Mouse (Mus musculus): ENCODE data around the gene Cdc42bpb. TPM values are rescaled to one million over a fixed set of nuclear protein-coding genes. Genes with fewer than 3 reads are reported as not detected.
A peak's percentile ranks its signal among the peaks of the same experiment; 100 is the strongest.

Cdc42bpb gene
- polyA plus RNA-seq, 1 experiment from 2014 or later, result 20.1 TPM

GRCm38 (mm10) chr12:111385883-111386641, 8.5 kb upstream of the Cdc42bpb start:
- Histone ChIP-seq H3K36me3 (no peaks in the 10 kb centered on the region), H3K27ac (peak overlapping the region; percentile 75), H3K4me2 (0 out of 2 replicates have a peak overlapping the region, but pooled peaks have one; percentile 10), H3K4me3 (no peak overlapping the region), H3K9ac (no peak overlapping the region), H3K9me3 (replicated peaks) (no peaks in the 10 kb centered on the region), H3K27me3 (no peaks in the 10 kb centered on the region), H3K4me1 (replicated peaks) (peaks cover 15% of the 10 kb centered on the region)
- ATAC-seq (replicated peaks; ENCODE audit: insufficient number of reproducible peaks, insufficient read depth, low FRiP score, low read depth), result no peak
- WGBS, result 69% methylated on average over 13 of the region's 13 CpGs

GRCm38 (mm10) chr12:111378812-111379211, 1.3 kb upstream of the Cdc42bpb start:
- ATAC-seq (replicated peaks; ENCODE audit: insufficient number of reproducible peaks, insufficient read depth, low FRiP score, low read depth), result no peak
- H3K4me2 ChIP-seq, result peak overlapping the region; percentile 89
- peaks cover 34% of the 10 kb centered on the region for H3K4me1 ChIP-seq (replicated peaks)
- no peaks in the 10 kb centered on the region for H3K9me3 ChIP-seq (replicated peaks)
- 0 out of 2 replicates have a peak, but pooled peaks cover 2% of the 10 kb centered on the region for H3K27me3 ChIP-seq
- H3K4me3 ChIP-seq, result 0 out of 2 replicates have a peak overlapping the region, but pooled peaks have one; percentile 95
- H3K27ac ChIP-seq, result peak overlapping the region; percentile 3; the same call in 1 of the 2 replicates
- 73% methylated on average over 12 of the region's 12 CpGs for WGBS
- no peak overlapping the region for H3K9ac ChIP-seq
- no peaks in the 10 kb centered on the region for H3K36me3 ChIP-seq

GRCm38 (mm10) chr12:111377986-111378490, 520 bp upstream of the Cdc42bpb start:
- peak; percentile 50 for ATAC-seq (replicated peaks; ENCODE audit: insufficient number of reproducible peaks, insufficient read depth, low FRiP score, low read depth)
- 0 out of 2 replicates have a peak, but pooled peaks cover 2% of the 10 kb centered on the region for H3K27me3 ChIP-seq
- H3K9me3 ChIP-seq (replicated peaks), result no peaks in the 10 kb centered on the region
- H3K4me3 ChIP-seq, result peak overlapping the region; percentile 95
- under 1% methylated on average over 32 of the region's 32 CpGs for WGBS
- H3K4me1 ChIP-seq (replicated peaks), result peaks cover 39% of the 10 kb centered on the region
- H3K9ac ChIP-seq, result peak overlapping the region; percentile 97
- H3K27ac ChIP-seq, result peak overlapping the region; percentile 97
- peak overlapping the region; percentile 89 for H3K4me2 ChIP-seq
- no peaks in the 10 kb centered on the region for H3K36me3 ChIP-seq

- peak overlapping the region; percentile 95 for H3K4me3 ChIP-seq
- no peaks in the 10 kb centered on the region for H3K9me3 ChIP-seq (replicated peaks)
- H3K4me1 ChIP-seq (replicated peaks), result peaks cover 41% of the 10 kb centered on the region
- no peaks in the 10 kb centered on the region for H3K36me3 ChIP-seq
- H3K27ac ChIP-seq, result peak overlapping the region; percentile 97
- H3K4me2 ChIP-seq, result peak overlapping the region; percentile 89
- peak; percentile 32 for ATAC-seq (replicated peaks; ENCODE audit: insufficient number of reproducible peaks, insufficient read depth, low FRiP score, low read depth)
- H3K9ac ChIP-seq, result peak overlapping the region; percentile 97
- WGBS, result under 1% methylated on average over 49 of the region's 49 CpGs
- H3K27me3 ChIP-seq, result 0 out of 2 replicates have a peak, but pooled peaks cover 2% of the 10 kb centered on the region
Measured at GRCm38 (mm10) chr12:111376826-111377331, 639 bp downstream of the Cdc42bpb start.

DNA sequence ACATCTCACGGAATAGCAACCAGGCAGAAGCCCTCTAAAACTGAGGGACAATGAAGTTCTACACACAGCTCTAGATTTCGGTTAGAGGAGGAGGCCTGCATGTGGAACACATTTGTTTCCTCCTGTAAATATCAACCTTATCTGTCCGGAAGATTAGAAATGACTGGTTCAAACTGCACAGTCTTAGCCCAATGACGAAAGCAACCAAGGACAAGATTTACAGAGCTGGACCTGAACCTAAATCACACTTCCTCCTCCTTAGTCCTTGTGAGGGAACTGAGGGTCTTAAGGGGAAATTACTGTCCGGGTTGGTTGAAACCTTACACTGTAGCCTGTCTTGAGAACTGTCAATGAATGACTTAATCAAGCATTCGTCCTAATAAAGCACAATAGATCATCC, 1.5 kb downstream of the Cdc42bpb start:
- ATAC-seq (replicated peaks; ENCODE audit: insufficient number of reproducible peaks, insufficient read depth, low FRiP score, low read depth), result no peak
- 9% methylated on average over 6 of the region's 6 CpGs for WGBS
- no peaks in the 10 kb centered on the region for H3K9me3 ChIP-seq (replicated peaks)
- H3K4me2 ChIP-seq, result peak overlapping the region; percentile 89
- H3K4me3 ChIP-seq, result peak overlapping the region; percentile 95
- peaks cover 42% of the 10 kb centered on the region for H3K4me1 ChIP-seq (replicated peaks)
- H3K27ac ChIP-seq, result peak overlapping the region; percentile 97
- 0 out of 2 replicates have a peak, but pooled peaks cover 2% of the 10 kb centered on the region for H3K27me3 ChIP-seq
- no peaks in the 10 kb centered on the region for H3K36me3 ChIP-seq
- peak overlapping the region; percentile 97 for H3K9ac ChIP-seq

- peak overlapping the region; percentile 97 for H3K9ac ChIP-seq
- 41% methylated on average over 12 of the region's 12 CpGs for WGBS
Measured at GRCm38 (mm10) chr12:111375559-111375958, 2.0 kb downstream of the Cdc42bpb start.

DNA sequence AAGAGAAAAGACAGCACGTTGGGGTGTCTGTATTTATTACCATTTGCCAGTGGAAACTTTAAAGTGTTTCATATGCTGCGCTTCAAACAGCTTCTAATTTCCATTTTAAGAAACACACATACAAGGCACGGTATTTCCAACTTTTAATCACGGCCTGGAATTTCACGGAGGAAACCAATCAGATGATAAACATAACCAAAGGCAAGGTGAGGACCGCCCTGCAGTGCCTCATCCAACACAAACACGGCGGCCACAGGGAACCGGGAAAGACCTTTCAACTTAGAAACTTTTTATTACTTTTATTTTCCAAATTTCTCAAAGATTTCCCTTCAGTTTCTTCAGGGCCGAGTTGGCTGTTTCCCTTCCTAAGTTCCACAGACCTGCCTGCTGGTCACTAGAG, 2.8 kb downstream of the Cdc42bpb start:
- H3K9me3 ChIP-seq (replicated peaks), result no peaks in the 10 kb centered on the region
- H3K27ac ChIP-seq, result peak overlapping the region; percentile 28; the same call in 1 of the 2 replicates
- H3K4me3 ChIP-seq, result peak overlapping the region; percentile 95
- 37% methylated on average over 10 of the region's 10 CpGs for WGBS
- H3K9ac ChIP-seq, result no peak overlapping the region
- ATAC-seq (replicated peaks; ENCODE audit: insufficient number of reproducible peaks, insufficient read depth, low FRiP score, low read depth), result no peak
- no peaks in the 10 kb centered on the region for H3K36me3 ChIP-seq
- peak overlapping the region; percentile 89 for H3K4me2 ChIP-seq
- 0 out of 2 replicates have a peak, but pooled peaks cover 2% of the 10 kb centered on the region for H3K27me3 ChIP-seq
- H3K4me1 ChIP-seq (replicated peaks), result peaks cover 52% of the 10 kb centered on the region

More at GRCm38 (mm10) chr12:111375559-111375958, 2.0 kb downstream of the Cdc42bpb start:
- no peak for ATAC-seq (replicated peaks; ENCODE audit: insufficient number of reproducible peaks, insufficient read depth, low FRiP score, low read depth)
- H3K4me2 ChIP-seq, result peak overlapping the region; percentile 89
- no peaks in the 10 kb centered on the region for H3K9me3 ChIP-seq (replicated peaks)
- peaks cover 47% of the 10 kb centered on the region for H3K4me1 ChIP-seq (replicated peaks)
- 0 out of 2 replicates have a peak, but pooled peaks cover 2% of the 10 kb centered on the region for H3K27me3 ChIP-seq
- peak overlapping the region; percentile 95 for H3K4me3 ChIP-seq
- H3K27ac ChIP-seq, result peak overlapping the region; percentile 97
- H3K36me3 ChIP-seq, result no peaks in the 10 kb centered on the region

- no peak overlapping the region for H3K4me2 ChIP-seq
- no peaks in the 10 kb centered on the region for H3K27me3 ChIP-seq
- H3K9me3 ChIP-seq (replicated peaks), result no peaks in the 10 kb centered on the region
- H3K36me3 ChIP-seq, result no peaks in the 10 kb centered on the region
- H3K4me1 ChIP-seq (replicated peaks), result peaks cover 61% of the 10 kb centered on the region
- no peak for ATAC-seq (replicated peaks; ENCODE audit: insufficient number of reproducible peaks, insufficient read depth, low FRiP score, low read depth)
- H3K4me3 ChIP-seq, result no peak overlapping the region
- H3K9ac ChIP-seq, result no peak overlapping the region
- H3K27ac ChIP-seq, result no peak overlapping the region
- WGBS, result 83% methylated on average over 6 of the region's 6 CpGs
Measured at GRCm38 (mm10) chr12:111373411-111373810, 4.1 kb downstream of the Cdc42bpb start.

- Histone ChIP-seq H3K9me3 (replicated peaks) (no peaks in the 10 kb centered on the region), H3K27ac (no peak overlapping the region), H3K27me3 (no peaks in the 10 kb centered on the region), H3K4me3 (no peak overlapping the region), H3K36me3 (no peaks in the 10 kb centered on the region), H3K4me1 (replicated peaks) (peaks cover 69% of the 10 kb centered on the region), H3K9ac (no peak overlapping the region), H3K4me2 (no peak overlapping the region)
- WGBS, result 69% methylated on average over 7 of the region's 7 CpGs
- ATAC-seq (replicated peaks; ENCODE audit: insufficient number of reproducible peaks, insufficient read depth, low FRiP score, low read depth), result no peak
Measured at GRCm38 (mm10) chr12:111371905-111372304, 5.6 kb downstream of the Cdc42bpb start.

GRCm38 (mm10) chr12:111370249-111370648, 7.3 kb downstream of the Cdc42bpb start:
- ATAC-seq (replicated peaks; ENCODE audit: insufficient number of reproducible peaks, insufficient read depth, low FRiP score, low read depth), result no peak

GRCm38 (mm10) chr12:111367065-111367464, 10.5 kb downstream of the Cdc42bpb start:
- Histone ChIP-seq H3K27ac (no peak overlapping the region), H3K27me3 (no peaks in the 10 kb centered on the region), H3K4me3 (no peak overlapping the region), H3K4me1 (replicated peaks) (peaks cover 68% of the 10 kb centered on the region), H3K4me2 (no peak overlapping the region), H3K9me3 (replicated peaks) (no peaks in the 10 kb centered on the region), H3K9ac (no peak overlapping the region), H3K36me3 (no peaks in the 10 kb centered on the region)
- 68% methylated on average over 7 of the region's 7 CpGs for WGBS
- no peak for ATAC-seq (replicated peaks; ENCODE audit: insufficient number of reproducible peaks, insufficient read depth, low FRiP score, low read depth)

More at GRCm38 (mm10) chr12:111370249-111370648, 7.3 kb downstream of the Cdc42bpb start:
- no peak overlapping the region for H3K9ac ChIP-seq
- WGBS, result 62% methylated on average over 4 of the region's 4 CpGs
- H3K27me3 ChIP-seq, result no peaks in the 10 kb centered on the region
- no peak overlapping the region for H3K27ac ChIP-seq
- H3K36me3 ChIP-seq, result no peaks in the 10 kb centered on the region
- no peaks in the 10 kb centered on the region for H3K9me3 ChIP-seq (replicated peaks)
- H3K4me1 ChIP-seq (replicated peaks), result peaks cover 70% of the 10 kb centered on the region
- H3K4me3 ChIP-seq, result no peak overlapping the region
- H3K4me2 ChIP-seq, result no peak overlapping the region
